Mouse (Mus musculus): ENCODE results near the gene Synpo2. TPM values are rescaled to one million over a fixed set of nuclear protein-coding genes. Genes with fewer than 3 reads are reported as not detected.

Gene Synpo2
- polyA plus RNA-seq, 1 experiment from 2014 or later = 0.06 TPM

DNA sequence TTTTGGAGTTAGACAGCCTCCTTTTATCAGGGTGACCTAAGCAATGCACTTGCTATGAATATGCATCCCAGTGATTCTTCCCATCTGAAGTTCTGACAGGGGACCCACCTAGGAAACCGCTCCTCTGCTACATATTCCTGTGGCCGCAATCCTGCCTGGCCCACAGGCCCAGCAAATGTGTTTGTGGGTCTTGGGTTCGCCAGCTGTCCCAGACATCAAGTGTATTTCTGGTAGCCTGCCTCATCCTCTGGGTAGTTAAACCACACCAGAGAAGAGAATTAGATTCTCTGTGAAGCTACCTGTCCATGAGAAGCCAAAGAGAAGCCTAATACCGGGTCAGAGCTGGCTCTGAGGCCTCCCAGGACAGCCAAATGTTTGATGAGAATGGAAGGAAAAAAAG, 90.0 kb downstream of the Synpo2 start:
- Histone ChIP-seq H3K27me3 (ENCODE audit: insufficient read depth, low read length) (no peaks in the 10 kb centered on the region), H3K27ac (ENCODE audit: low read depth) (no peak overlapping the region), H3K4me3 (ENCODE audit: low read depth, low read length) (no peak overlapping the region), H3K4me1 (ENCODE audit: insufficient read depth) (no peaks in the 10 kb centered on the region), H3K9me3 (ENCODE audit: low read length) (no peaks in the 10 kb centered on the region), H3K4me2 (ENCODE audit: low read depth, low read length) (no peak overlapping the region), H3K36me3 (replicated peaks; ENCODE audit: insufficient read depth, low read length) (no peaks in the 10 kb centered on the region), H3K9ac (replicated peaks) (no peak overlapping the region)
- ATAC-seq (no peak), DNase-seq (no peak)
- TF ChIP-seq EP300 (IDR thresholded peaks at IDR 0.05; ENCODE audit: low read depth) = no peak
- TF ChIP-seq CTCF (IDR thresholded peaks at IDR 0.05; ENCODE audit: low read depth) = no peak
- WGBS (ENCODE audit: insufficient replicate concordance) = 79% methylated on average over 4 of the region's 4 CpGs

GRCm38 (mm10) chr3:123143412-123143811, 92.5 kb downstream of the Synpo2 start:
- Histone ChIP-seq H3K9me3 (ENCODE audit: low read length) (no peaks in the 10 kb centered on the region), H3K9ac (replicated peaks) (no peak overlapping the region), H3K4me2 (ENCODE audit: low read depth, low read length) (no peak overlapping the region), H3K36me3 (replicated peaks; ENCODE audit: insufficient read depth, low read length) (no peaks in the 10 kb centered on the region), H3K4me3 (ENCODE audit: low read depth, low read length) (no peak overlapping the region), H3K27me3 (ENCODE audit: insufficient read depth, low read length) (no peaks in the 10 kb centered on the region), H3K4me1 (ENCODE audit: insufficient read depth) (no peaks in the 10 kb centered on the region), H3K27ac (ENCODE audit: low read depth) (no peak overlapping the region)
- no peak for TF ChIP-seq CTCF (IDR thresholded peaks at IDR 0.05; ENCODE audit: low read depth)
- TF ChIP-seq EP300 (IDR thresholded peaks at IDR 0.05; ENCODE audit: low read depth) = no peak
- no peak for ATAC-seq
- WGBS (ENCODE audit: insufficient replicate concordance) = 73% methylated on average over 6 of the region's 6 CpGs
- DNase-seq = no peak

- H3K9me3 ChIP-seq (ENCODE audit: low read length) = no peaks in the 10 kb centered on the region
- H3K27ac ChIP-seq (ENCODE audit: low read depth) = no peak overlapping the region
- 74% methylated on average over 3 of the region's 3 CpGs for whole genome bisulfite sequencing (ENCODE audit: insufficient replicate concordance)
- no peak for DNase-seq
- H3K4me3 ChIP-seq (ENCODE audit: low read depth, low read length) = no peak overlapping the region
- H3K27me3 ChIP-seq (ENCODE audit: insufficient read depth, low read length) = no peaks in the 10 kb centered on the region
- no peak overlapping the region for H3K9ac ChIP-seq (replicated peaks)
- H3K36me3 ChIP-seq (replicated peaks; ENCODE audit: insufficient read depth, low read length) = no peaks in the 10 kb centered on the region
- H3K4me2 ChIP-seq (ENCODE audit: low read depth, low read length) = no peak overlapping the region
- TF ChIP-seq CTCF (IDR thresholded peaks at IDR 0.05; ENCODE audit: low read depth) = no peak
- TF ChIP-seq EP300 (IDR thresholded peaks at IDR 0.05; ENCODE audit: low read depth) = no peak
- no peaks in the 10 kb centered on the region for H3K4me1 ChIP-seq (ENCODE audit: insufficient read depth)
- no peak for ATAC-seq
Observed at GRCm38 (mm10) chr3:123142298-123142697, 93.7 kb downstream of the Synpo2 start.

DNA sequence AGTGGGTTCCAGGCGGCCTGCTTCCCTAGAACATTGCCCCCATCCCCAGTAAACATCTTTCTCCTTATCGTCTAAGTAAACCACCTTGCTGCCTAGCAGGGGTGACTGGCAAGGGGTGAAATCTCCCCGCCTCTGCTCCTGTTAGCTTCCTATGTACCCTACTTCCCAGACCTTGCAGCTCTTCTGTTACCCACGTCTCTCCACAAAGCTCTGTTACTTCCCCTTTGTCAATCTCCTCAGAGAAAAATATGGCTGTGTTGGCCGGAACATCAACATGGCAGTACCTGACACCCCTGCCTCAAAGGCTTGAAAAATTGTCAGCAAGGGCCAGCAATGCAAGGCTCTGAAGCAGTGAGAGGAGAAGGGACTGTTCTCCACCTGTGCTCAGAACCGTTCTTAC, 94.9 kb downstream of the Synpo2 start:
- Histone ChIP-seq H3K4me1 (ENCODE audit: insufficient read depth) (no peaks in the 10 kb centered on the region), H3K36me3 (replicated peaks; ENCODE audit: insufficient read depth, low read length) (no peaks in the 10 kb centered on the region), H3K4me2 (ENCODE audit: low read depth, low read length) (no peak overlapping the region), H3K27ac (ENCODE audit: low read depth) (no peak overlapping the region), H3K4me3 (ENCODE audit: low read depth, low read length) (no peak overlapping the region), H3K9ac (replicated peaks) (no peak overlapping the region), H3K9me3 (ENCODE audit: low read length) (no peaks in the 10 kb centered on the region), H3K27me3 (ENCODE audit: insufficient read depth, low read length) (no peaks in the 10 kb centered on the region)
- no peak for ATAC-seq
- WGBS (ENCODE audit: insufficient replicate concordance) = 40% methylated on average over 6 of the region's 6 CpGs
- TF ChIP-seq CTCF (IDR thresholded peaks at IDR 0.05; ENCODE audit: low read depth) = no peak
- TF ChIP-seq EP300 (IDR thresholded peaks at IDR 0.05; ENCODE audit: low read depth) = no peak
- DNase-seq = no peak

GRCm38 (mm10) chr3:123140134-123140533, 95.8 kb downstream of the Synpo2 start:
- H3K4me2 ChIP-seq (ENCODE audit: low read depth, low read length) = no peak overlapping the region
- 82% methylated on average over 3 of the region's 3 CpGs for WGBS (ENCODE audit: insufficient replicate concordance)
- H3K4me3 ChIP-seq (ENCODE audit: low read depth, low read length) = no peak overlapping the region
- no peak overlapping the region for H3K27ac ChIP-seq (ENCODE audit: low read depth)
- ATAC-seq (no peak), DNase-seq (no peak)
- no peaks in the 10 kb centered on the region for H3K4me1 ChIP-seq (ENCODE audit: insufficient read depth)
- H3K9me3 ChIP-seq (ENCODE audit: low read length) = no peaks in the 10 kb centered on the region
- no peaks in the 10 kb centered on the region for H3K27me3 ChIP-seq (ENCODE audit: insufficient read depth, low read length)
- TF ChIP-seq CTCF (IDR thresholded peaks at IDR 0.05; ENCODE audit: low read depth) = no peak
- no peak for TF ChIP-seq EP300 (IDR thresholded peaks at IDR 0.05; ENCODE audit: low read depth)
- H3K9ac ChIP-seq (replicated peaks) = no peak overlapping the region
- H3K36me3 ChIP-seq (replicated peaks; ENCODE audit: insufficient read depth, low read length) = no peaks in the 10 kb centered on the region

GRCm38 (mm10) chr3:123139619-123140018, 96.3 kb downstream of the Synpo2 start:
- no peak for DNase-seq

More at GRCm38 (mm10) chr3:123139619-123140018, 96.3 kb downstream of the Synpo2 start:
- TF ChIP-seq CTCF (IDR thresholded peaks at IDR 0.05; ENCODE audit: low read depth) (no peak), EP300 (IDR thresholded peaks at IDR 0.05; ENCODE audit: low read depth) (no peak)
- no peaks in the 10 kb centered on the region for H3K36me3 ChIP-seq (replicated peaks; ENCODE audit: insufficient read depth, low read length)
- WGBS (ENCODE audit: insufficient replicate concordance) = 68% methylated on average over 5 of the region's 5 CpGs
- no peak overlapping the region for H3K27ac ChIP-seq (ENCODE audit: low read depth)
- H3K9me3 ChIP-seq (ENCODE audit: low read length) = no peaks in the 10 kb centered on the region
- H3K27me3 ChIP-seq (ENCODE audit: insufficient read depth, low read length) = no peaks in the 10 kb centered on the region
- H3K4me3 ChIP-seq (ENCODE audit: low read depth, low read length) = no peak overlapping the region
- H3K9ac ChIP-seq (replicated peaks) = no peak overlapping the region
- H3K4me2 ChIP-seq (ENCODE audit: low read depth, low read length) = no peak overlapping the region
- H3K4me1 ChIP-seq (ENCODE audit: insufficient read depth) = no peaks in the 10 kb centered on the region
- no peak for ATAC-seq

Data from liver, postnatal 0 days (tissue).